Mouse (Mus musculus): ENCODE measurements around the gene Fthl17c.
"Not testable (repeated sequence)": the region's sequence is repeated elsewhere in the genome, so short reads cannot be mapped to it uniquely, and the experiment has no call there.

Gene Fthl17c

DNA sequence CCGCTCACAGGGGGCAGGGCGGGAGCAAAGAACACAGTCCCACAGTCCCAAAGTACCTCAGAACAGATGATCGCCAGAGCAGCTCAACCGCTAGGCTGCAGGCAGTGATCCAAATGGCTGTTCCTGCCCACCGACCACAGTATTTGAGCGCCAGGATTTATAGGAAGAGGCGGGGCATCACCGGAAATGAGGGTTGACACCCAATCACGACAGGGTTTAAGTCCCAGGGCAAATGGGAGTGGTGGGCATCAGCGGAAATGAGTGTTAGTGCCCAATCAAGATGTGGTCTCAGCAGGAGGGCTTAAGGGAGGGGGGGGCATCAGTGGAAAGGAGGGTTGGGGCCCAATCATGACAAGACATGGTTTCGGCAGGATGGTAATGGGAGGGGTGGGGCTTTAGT lies at the start of gene Fthl17c:
Gene Fthl17c, minus strand, starts transcription at position 101 of the 400 bp plus-strand sequence.
- not testable (repeated sequence) for DNase-seq (ENCODE audit: low read depth, low spot score)

DNA sequence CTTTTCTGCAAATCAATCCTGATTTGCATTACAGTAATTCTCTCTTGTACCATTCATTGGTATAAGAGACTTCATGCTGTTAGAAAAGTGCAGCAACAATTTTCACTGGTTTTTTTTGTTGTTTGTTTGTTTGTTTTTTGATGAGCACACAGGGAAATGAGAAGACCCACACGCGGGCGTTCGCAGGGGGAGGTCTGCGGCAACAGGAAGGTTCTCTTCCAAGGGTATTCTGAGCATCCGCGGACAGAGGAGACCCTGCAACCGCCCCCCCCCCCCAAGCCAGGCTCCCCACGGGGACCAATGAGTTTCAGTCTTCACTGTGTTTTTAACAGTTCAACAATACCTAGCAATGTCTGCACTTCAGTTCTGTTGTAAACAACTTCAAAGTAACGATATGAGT lies 43.1 kb upstream of the Fthl17c start:
- no peak for DNase-seq (ENCODE audit: low read depth, low spot score)

DNA sequence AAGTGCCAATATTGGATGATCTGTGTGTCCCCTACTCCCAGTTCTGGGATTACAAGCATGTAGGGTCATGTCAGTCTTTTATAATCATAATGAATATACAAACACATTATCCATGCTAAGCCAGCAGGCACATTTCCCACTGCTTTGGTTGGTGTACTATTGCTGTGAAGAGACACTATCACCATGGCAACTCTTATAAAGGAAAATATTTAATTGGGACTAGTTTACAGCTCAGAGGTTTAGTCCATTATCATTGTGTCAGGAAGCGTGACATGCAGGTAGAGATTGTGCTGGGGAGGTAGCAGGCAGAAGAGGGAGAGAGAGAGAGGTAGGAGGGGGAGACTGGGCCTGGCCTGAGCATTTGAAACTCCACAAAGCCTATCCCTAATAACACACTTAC lies 39.7 kb upstream of the Fthl17c start:
- peak; percentile 4 for DNase-seq (ENCODE audit: low read depth, low spot score)

DNA sequence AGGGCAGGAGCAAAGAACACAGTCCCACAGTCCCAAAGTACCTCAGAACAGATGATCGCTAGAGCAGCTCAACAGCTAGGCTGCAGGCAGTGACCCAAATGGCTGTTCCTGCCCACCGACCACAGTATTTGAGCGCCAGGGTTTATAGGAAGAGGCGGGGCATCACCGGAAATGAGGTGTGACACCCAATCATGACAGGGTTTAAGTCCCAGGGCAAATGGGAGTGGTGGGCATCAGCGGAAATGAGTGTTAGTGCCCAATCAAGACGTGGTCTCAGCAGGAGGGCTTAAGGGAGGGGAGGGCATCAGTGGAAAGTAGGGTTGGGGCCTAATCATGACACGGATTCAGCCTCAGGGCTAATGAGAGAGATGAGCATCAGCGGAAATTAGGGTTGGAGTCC lies 10.3 kb upstream of the Fthl17c start, which contains the start of gene Fthl17d:
Gene Fthl17d, minus strand, starts transcription at position 101 of the 400 bp plus-strand sequence.
- DNase-seq (ENCODE audit: low read depth, low spot score): not testable (repeated sequence)

DNA sequence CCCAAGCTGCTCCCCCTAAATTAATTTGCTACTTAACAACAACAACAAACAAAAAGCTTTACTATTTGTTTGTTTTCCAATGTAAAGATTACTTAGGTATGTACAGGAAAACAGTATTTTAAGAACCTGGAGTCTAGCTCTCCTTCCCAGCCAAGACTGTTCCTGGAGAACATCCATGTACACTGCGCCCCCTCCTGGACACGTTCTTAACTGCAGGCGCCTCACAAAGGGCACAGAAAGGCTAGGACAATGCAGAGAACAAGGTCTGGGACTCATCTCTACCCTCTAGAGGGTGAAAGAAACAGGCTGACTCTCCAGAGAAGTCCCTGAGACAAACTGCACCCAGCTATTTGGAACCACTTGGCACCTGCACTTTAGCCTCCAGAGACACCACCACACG lies 11.7 kb downstream of the Fthl17c start:
- DNase-seq (ENCODE audit: low read depth, low spot score): peak; percentile 4

DNA sequence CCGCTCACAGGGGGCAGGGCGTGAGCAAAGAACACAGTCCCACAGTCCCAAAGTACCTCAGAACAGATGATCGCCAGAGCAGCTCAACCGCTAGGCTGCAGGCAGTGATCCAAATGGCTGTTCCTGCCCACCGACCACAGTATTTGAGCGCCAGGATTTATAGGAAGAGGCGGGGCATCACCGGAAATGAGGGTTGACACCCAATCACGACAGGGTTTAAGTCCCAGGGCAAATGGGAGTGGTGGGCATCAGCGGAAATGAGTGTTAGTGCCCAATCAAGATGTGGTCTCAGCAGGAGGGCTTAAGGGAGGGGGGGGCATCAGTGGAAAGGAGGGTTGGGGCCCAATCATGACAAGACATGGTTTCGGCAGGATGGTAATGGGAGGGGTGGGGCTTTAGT lies 13.5 kb downstream of the Fthl17c start, which contains the start of gene Fthl17b:
Gene Fthl17b, minus strand, starts transcription at position 101 of the 400 bp plus-strand sequence.
- DNase-seq (ENCODE audit: low read depth, low spot score): not testable (repeated sequence)

DNA sequence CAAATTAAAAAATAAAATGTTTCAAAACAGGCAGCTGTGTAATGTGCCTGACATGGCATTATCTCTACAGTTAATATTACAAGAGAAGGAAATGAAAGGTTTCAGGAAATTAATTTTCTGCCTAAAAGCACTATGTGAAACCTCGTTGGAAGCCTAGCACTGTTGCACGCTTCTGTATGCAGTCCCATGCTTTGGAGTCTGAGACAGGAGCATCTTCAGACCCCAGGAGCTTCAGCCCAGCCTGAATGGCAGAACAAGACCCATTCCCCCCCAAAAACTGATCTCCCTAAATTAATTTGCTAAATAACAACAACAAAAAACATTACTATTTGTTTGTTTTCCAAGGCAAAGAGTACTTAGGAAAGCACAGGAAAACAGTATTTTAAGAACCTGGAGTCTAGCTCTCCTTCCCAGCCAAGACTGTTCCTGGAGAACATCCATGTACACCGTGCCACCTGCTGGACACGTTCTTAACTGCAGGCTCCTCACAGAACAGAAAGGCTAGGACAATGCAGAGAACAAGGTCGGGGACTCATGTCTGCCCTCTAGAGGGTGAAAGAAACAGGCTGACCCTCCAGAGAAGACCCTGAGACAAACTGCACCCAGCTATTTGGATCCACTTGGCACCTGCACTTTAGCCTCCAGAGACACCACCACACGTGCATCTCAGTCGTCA lies 28.1 kb downstream of the Fthl17c start:
- DNase-seq (ENCODE audit: low read depth, low spot score): peak; percentile 85

DNA sequence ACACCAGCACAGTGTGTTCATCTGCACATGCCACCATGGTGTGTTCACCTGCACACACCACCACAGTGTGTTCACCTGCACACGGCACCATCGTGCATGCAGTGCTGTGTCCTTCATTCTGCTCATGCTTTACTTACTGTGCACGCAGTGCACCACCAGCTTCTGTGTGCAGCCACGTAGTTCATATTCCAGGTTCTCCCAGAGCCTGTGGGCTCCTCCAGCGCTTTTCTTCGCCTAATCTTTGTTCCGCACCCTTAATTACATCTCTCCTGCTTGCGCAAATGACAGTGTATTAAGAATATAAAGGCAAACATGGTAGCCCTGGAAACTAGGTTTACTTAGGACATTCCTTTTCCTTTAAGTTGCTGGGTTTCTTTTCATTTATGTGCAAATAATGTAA lies 32.3 kb downstream of the Fthl17c start:
- no peak for DNase-seq (ENCODE audit: low read depth, low spot score)

DNA sequence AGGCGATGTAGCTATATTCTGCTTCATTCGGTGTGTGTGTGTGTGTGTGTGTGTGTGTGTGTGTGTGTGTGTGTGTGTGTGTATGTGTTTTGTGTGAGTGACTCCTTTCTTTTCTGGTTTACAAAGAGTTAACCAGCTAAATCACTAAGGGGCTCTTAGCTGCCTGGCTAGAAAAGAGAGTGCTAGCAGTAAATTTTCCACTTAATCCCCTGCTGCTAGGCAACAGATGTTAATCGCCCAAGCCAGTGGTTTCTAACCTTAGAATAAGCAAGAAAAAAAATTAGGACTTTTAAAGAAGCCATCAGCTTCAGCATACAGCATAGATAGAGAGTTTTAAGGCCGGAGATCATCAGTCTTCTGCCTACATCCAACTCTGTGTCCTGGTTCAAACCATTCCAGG lies 49.1 kb downstream of the Fthl17c start:
- DNase-seq (ENCODE audit: low read depth, low spot score): no peak

All from brain, adult 2 months (tissue).